Mouse (Mus musculus) left cerebral cortex, adult 8-10 months (tissue): ENCODE results near the gene Slc30a6. TPM values are rescaled to one million over a fixed set of nuclear protein-coding genes. Genes with fewer than 3 reads are reported as not detected.
"Not testable (repeated sequence)": the region's sequence is repeated elsewhere in the genome, so short reads cannot be mapped to it uniquely, and the experiment has no call there.

Source experiments
- DNase-seq, 2 experiments: peaks; one replicate each; pipeline ENCODE4 v3.0.0; 2022; ENCODE audit warnings: low spot score in 2 of 2
- total RNA-seq, 4 experiments: library from RNA; stranded (reverse); gene quantifications; 2 replicates each; pipeline ENCODE4 v1.2.4; 2022

Slc30a6 gene
- total RNA-seq, 4 experiments from 2014 or later: 13.7 to 17.6 (median 15.2) TPM

DNA sequence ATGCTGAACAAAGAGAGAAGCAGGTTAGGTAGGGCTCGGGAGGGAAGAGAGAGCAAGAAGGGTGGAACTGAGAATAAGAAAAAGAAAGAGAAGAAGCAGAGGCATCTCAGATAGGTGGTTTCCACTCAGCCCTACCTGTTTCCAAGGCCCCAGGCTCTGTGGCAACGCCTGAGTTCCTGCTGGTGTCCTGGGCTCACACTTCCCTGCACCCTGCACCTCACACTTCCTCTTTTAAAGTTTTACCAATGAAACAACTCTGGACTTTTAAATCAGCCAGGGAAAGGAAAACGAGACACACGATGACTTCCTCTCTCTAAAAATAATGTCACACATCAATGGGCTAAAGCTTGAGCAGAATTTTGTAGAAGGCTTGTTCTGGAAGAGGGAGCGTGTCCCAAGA, 45.1 kb downstream of the Slc30a6 start:
- no peak for DNase-seq

DNA sequence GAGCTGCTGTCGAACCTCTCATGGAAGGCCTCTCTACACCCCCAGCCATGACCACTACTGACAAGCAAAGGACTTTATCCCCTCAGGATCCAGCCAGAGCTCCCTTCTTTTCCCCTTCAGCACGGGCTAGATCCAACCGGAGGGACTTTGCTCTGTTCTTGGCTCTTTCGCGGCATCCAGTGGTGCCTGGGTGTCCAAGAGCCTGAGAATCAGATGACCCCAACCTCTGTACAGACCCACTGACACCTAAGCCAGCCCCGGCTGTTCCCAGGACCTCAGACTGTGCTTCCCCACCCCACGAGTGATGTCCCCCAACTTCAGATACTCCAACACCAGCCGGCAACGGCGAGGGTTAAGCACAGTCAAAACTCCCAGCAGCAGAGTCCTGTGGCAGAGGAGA, 54.4 kb downstream of the Slc30a6 start:
- DNase-seq: no peak

DNA sequence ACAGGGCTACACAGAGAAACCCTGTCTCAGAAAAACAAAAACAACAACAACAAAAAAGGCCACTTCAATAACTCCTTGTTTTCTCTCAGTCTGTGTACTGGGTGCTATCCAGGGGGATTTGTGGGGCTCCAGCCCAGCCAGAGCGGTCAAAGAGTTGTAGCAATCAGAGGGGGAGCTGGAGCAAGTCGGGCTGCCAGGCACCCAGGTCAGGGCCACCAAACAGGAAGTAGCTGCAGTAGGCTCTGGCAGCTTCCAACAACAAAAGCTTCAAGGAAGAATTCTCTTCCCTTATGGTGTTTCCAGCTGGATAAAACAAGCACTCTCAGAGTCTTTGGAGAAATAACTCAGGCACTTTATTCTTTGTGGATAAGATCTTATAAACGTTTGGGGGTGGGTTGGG, 58.5 kb downstream of the Slc30a6 start:
- no peak for DNase-seq

DNA sequence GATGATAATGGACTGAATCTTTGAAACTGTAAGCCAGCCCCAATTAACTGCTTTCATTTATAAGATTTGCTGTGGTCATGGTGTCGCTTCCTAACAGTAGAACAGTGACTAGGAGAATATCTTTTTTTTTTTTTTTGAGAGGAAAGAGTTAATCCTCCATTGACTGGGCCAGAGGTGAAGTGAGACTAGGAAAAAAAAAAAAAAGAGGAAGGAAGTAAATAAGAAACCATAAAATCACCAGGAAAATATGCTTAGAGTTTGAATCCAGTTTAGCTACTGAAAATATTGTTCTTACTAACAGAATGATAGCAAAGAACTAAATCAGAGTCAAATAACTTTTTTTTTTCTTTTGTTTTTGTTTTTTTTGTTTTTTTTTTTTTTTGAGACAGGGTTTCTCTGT, 59.3 kb downstream of the Slc30a6 start:
- DNase-seq: no peak

DNA sequence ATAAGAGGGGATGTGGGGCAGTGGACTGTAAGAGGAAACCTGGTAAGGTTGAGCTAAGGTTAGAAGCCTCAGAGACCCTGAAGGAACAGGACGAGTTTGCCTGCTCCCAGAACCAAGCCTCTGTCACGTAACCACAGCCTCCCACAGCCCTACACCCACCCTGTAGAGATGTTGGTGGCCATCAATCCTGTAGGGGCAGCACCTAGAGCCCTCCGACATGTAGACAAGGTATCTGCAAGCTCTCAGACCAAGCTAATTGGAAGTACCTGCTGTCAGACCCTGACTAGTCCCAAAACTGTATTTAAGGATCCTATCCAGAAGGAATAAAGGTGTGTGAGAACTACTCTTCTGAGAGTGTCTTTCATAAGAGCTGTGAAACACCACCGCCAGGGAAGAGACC, 60.0 kb downstream of the Slc30a6 start:
- no peak for DNase-seq

DNA sequence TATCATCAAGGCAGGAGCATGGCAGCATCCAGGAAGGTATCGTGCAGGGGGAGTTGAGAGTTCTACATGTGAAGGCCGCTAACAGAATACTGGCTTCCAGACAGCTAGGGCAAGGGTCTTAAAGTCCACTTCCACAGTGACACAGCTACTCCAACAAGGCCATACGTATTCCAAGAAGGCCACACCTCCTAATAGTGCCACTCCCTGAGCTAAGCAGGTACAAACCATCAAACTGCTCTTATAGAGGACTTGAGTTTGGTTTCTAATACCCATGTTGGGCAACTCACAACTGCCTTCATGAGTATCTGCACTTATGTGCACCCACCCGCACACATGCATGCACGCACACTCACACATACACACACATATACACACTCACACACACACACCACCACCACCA, 61.4 kb downstream of the Slc30a6 start:
- DNase-seq: no peak

DNA sequence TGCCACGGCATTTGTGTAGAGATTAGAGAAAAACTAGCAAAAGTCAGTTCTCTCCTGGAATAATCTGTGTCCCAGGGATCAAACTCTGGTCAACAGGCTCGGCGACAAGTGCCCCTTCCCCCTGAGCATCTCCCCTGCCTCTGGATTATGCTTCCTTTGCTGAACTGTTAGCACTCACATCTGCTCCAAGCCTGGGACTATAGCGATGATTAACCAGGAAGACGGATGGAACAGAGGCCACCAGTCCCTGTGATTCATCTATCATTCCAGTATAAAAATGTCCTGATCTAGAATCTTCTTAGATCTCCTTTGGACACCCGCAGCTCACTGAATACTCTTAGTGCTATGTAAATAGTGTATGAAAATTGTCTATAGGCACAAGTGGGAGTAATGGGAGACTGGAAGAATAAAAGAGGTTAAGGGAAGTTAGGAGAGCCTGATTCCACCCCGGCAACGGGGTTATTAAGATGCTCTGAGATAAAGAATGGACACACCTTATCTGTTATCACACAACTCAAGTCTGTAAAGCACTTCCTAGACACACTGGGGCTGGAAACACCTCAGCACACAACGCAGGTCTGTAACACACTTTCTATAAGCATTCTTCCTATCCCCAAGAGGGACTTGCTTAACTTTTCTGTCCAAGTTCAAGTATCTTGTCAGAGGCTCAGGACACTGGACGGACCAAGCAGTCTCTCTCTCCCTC, 62.7 kb downstream of the Slc30a6 start:
- no peak for DNase-seq

DNA sequence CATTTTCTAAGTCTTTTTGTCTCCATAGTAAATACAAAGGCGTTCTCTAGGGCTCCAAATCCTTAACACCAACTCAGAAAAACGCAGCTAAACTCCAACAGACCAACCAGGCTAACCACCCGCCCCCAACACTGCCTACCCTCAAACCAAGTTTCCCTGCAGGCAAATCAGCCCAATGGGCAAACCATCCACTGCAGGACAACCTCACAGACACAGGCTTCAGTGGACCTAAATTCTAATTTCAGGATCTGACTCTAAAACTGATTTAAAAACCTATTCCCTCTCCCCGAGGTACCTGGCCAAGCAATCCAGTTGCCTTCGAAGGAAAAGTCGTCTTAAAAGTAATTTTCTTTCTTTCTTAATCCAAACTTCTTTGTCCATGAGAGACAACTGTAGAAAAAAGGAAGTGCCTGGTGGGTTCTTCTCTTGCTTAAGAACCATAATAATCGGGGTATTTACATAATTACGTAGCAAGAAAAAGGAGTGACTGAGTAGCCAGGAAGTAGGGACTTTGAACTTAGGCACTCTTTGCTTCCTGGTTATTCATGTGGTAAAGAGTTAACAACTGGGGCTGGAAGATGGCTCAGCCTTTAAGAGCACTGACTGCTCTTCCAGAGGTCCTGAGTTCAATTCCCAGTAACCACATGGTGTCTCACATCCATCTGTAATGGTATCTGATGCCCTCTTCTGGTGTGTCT, 63.5 kb downstream of the Slc30a6 start, which contains the start of gene Nlrc4:
Gene Nlrc4, minus strand, starts transcription at position 432 of the 698 bp plus-strand sequence.
- DNase-seq: no peak

DNA sequence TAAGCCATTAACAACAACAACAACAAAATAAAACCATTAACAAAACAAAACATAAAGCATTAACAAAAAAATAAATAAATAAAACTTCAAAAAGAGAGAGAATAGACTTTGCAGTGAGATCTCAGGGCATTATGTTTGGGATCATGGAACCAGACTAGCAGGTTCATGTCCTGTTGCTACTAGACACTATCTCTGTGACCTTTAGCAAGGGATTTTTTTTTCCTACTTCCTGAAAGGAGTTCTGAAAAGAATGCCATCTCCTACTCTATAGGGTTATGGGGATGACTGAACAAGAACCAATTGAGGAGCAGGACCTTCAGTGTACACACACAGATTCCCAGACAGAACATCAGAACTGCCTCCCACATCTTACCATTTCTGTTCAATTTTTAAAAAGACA, 68.1 kb downstream of the Slc30a6 start:
- DNase-seq: no peak

DNA sequence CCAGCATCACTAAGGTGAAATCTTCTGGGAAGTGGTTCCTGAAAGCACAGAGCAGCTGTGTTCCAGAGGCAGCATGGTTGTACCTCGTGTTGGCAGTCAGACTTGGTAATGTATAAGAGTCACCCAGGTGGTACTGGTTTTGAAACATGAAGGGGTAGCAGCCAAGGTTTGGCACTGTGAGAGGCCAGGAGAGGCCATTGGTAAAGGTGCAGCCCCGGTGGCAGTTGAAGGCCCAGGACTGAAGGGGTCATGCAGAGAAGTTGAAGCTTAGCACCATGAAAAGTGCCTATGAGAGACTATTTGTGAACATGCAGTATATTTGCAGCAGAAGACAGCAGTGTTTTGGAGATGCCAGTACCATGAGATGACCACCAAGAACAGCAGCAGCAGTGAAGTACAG, 72.6 kb downstream of the Slc30a6 start:
- DNase-seq: not testable (repeated sequence)

DNA sequence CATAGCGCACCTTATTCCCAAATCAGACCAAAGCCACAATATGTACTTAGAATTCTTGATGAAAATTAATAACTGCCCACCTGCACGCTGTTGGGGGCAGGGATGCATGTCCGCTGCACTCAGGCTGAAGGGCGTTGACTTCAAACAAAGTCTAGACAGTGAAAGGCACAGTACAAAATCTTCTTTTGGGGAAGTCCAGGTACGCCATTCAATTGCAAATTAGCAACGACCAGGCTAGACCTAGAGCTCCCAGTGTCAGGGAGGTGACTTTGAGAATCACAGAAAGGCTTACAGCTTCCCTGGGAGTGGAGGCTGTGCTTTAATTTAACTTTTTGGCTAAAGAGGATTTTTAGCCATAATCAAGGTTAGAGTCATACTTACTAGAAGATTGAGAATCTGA, 74.7 kb downstream of the Slc30a6 start:
- DNase-seq: not testable (repeated sequence)

Other genes starting within 250 kb of the Slc30a6 start
- 10 to 100 TPM; 36.5 to 43.7 (median 39.9) TPM for gene Memo1, start 100.1 kb upstream of the Slc30a6 start, total RNA-seq
- gene Dpy30, start 71.7 kb upstream of the Slc30a6 start, total RNA-seq: 10 to 100 TPM; 46.1 to 50.2 (median 48.4) TPM
- 10 to 100 TPM; 41.9 to 49.5 (median 45.9) TPM for gene Spast, start 56.6 kb upstream of the Slc30a6 start, total RNA-seq
- under 1 TPM; 0.28 to 0.33 (median 0.31) TPM for gene Nlrc4, start 63.5 kb downstream of the Slc30a6 start, total RNA-seq
- gene Yipf4, start 93.9 kb downstream of the Slc30a6 start, total RNA-seq: 100 to 1,000 TPM in 1 of 4 experiments, 10 to 100 TPM in 3; 75.8 to 100 (median 84.8) TPM
- 100 to 1,000 TPM; 107 to 134 (median 116) TPM for gene Birc6, start 132.7 kb downstream of the Slc30a6 start, total RNA-seq